Mouse (Mus musculus) adrenal gland, adult 8-10 months (tissue): ENCODE results near the gene Noto. TPM values are rescaled to one million over a fixed set of nuclear protein-coding genes. Genes with fewer than 3 reads are reported as not detected.

Experiments
- DNase-seq: peaks from one replicate; pipeline ENCODE4 v3.0.0; 2022
- total RNA-seq, 4 experiments: library from RNA; stranded (reverse); gene quantifications; 2 replicates each; pipeline ENCODE4 v1.2.4; 2022

Gene Noto
- total RNA-seq, 4 experiments from 2014 or later: not detected

DNA sequence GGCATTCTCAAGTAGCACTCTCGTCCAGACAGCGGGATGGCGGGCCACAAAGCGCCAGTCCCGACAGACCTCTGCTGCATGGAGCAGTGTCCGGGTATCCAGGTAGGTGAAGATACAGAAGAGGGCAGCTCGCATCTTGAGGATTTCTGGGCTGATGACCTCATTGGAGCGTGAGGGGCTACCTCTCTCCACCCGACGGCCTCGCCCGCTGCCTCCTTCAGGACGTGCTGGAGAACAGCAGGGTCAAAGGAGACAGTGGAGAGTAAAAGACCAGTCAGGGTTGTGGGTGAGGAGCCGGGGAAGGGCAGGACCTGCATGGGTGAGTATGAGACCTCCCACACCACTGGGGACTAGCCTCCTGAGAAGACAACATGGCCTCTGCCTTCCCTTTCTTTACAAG is 54.7 kb downstream of the Noto start:
- DNase-seq: no peak

Other genes starting within 250 kb of the Noto start
- not detected for gene Emx1, start 236.4 kb upstream of the Noto start, total RNA-seq
- gene Sfxn5, start 90.5 kb upstream of the Noto start, total RNA-seq: 10 to 100 TPM; 16.2 to 27.2 (median 21.0) TPM
- 10 to 100 TPM; 41.7 to 59.0 (median 53.0) TPM for gene Rab11fip5, start 49.3 kb upstream of the Noto start, total RNA-seq
- 10 to 100 TPM; 37.9 to 44.3 (median 43.5) TPM for gene Smyd5, start 8.1 kb downstream of the Noto start, total RNA-seq
- gene Cct7, start 27.6 kb downstream of the Noto start, total RNA-seq: 100 to 1,000 TPM; 236 to 295 (median 271) TPM
- gene Pradc1, start 28.1 kb downstream of the Noto start, total RNA-seq: 10 to 100 TPM; 11.5 to 16.4 (median 13.9) TPM
- 1 to 10 TPM in 3 of 4 experiments, under 1 TPM in 1; 0.70 to 1.8 (median 1.5) TPM for gene Fbxo41, start 79.1 kb downstream of the Noto start, total RNA-seq
- gene Egr4, start 89.7 kb downstream of the Noto start, total RNA-seq: not detected
- 10 to 100 TPM in 3 of 4 experiments, 1 to 10 TPM in 1; 9.1 to 23.4 (median 15.1) TPM for gene Alms1, start 163.6 kb downstream of the Noto start, total RNA-seq